Mouse (Mus musculus) hindbrain, embryonic 15.5 days (tissue): ENCODE data around the gene Insr. TPM values are rescaled to one million over a fixed set of nuclear protein-coding genes. Genes with fewer than 3 reads are reported as not detected.
"Not testable (repeated sequence)": the region's sequence is repeated elsewhere in the genome, so short reads cannot be mapped to it uniquely, and the experiment has no call there.

Experiments used
- ATAC-seq: fragments of 200-750 bp; cut with Nextera tagmentation; 2 replicates; pipeline ENCODE4 v1.8.0; 2017; ENCODE audit warnings: low read depth, moderate number of reproducible peaks, moderate TSS enrichment; ENCODE audit not compliant: low FRiP score
- H3K27ac ChIP-seq: fragments of 300-500 bp; sonication (generic); replicated peaks from 2 replicates; pipeline ENCODE4 v1.5.1; 2015; ENCODE audit warnings: mild to moderate bottlenecking, inconsistent platforms
- H3K27me3 ChIP-seq: fragments of 300-500 bp; sonication (generic); 2 replicates; pipeline ENCODE4 v1.6.1; 2015; ENCODE audit warnings: control low read depth, inconsistent platforms
- H3K36me3 ChIP-seq: fragments of 300-500 bp; sonication (generic); 2 replicates; pipeline ENCODE4 v1.6.1; 2015; ENCODE audit warnings: control low read depth, inconsistent platforms
- H3K4me1 ChIP-seq: fragments of 300-500 bp; sonication (generic); replicated peaks from 2 replicates; pipeline ENCODE4 v1.6.1; 2015; ENCODE audit warnings: control low read depth, inconsistent platforms
- H3K4me2 ChIP-seq: fragments of 300-500 bp; sonication (generic); 2 replicates; pipeline ENCODE4 v1.6.1; 2015; ENCODE audit warnings: moderate library complexity, mild to moderate bottlenecking, inconsistent platforms
- H3K4me3 ChIP-seq: fragments of 300-500 bp; sonication (generic); 2 replicates; pipeline ENCODE4 v1.5.1; 2015; ENCODE audit warnings: mild to moderate bottlenecking, inconsistent platforms
- H3K9ac ChIP-seq: fragments of 300-500 bp; sonication (generic); 2 replicates; pipeline ENCODE4 v1.6.1; 2015; ENCODE audit warnings: inconsistent platforms
- H3K9me3 ChIP-seq: fragments of 300-500 bp; sonication (generic); 2 replicates; pipeline ENCODE4 v1.6.1; 2016; ENCODE audit warnings: control low read depth, inconsistent platforms
- WGBS: fragments of 180-500 bp; shearing (Covaris S2); methylation state at CpG from one replicate; pipeline ENCODE4 v1.1.7; 2015; 5-methylcytosine and 5-hydroxymethylcytosine counted together
- polyA plus RNA-seq: library from polyadenylated mRNA; unstranded; fragments of >200 nt; fragmentation: Nextera tagmentation; extraction: Ambion mirVana; gene quantifications from 2 replicates; pipeline ENCODE4 v1.2.1, GENCODE M21; 2015

The Insr gene
- 52.5 and 55.9 TPM in 2 replicates for polyA plus RNA-seq

GRCm38 (mm10) chr8:3278934-3279720 lies at the start of gene Insr:
Insr (minus strand) TSS chr8:3279617.
- Histone ChIP-seq H3K9me3 (no peaks in the 10 kb centered on the region), H3K4me2 (peak within 1 kb of the TSS; percentile 84), H3K9ac (peak within 1 kb of the TSS; percentile 95), H3K4me3 (peak within 1 kb of the TSS; percentile 91), H3K27ac (peak within 1 kb of the TSS; percentile 79), H3K4me1 (peaks cover 37% of the 10 kb centered on the region), H3K27me3 (no peaks in the 10 kb centered on the region), H3K36me3 (no peaks in the 10 kb centered on the region)
- peak; percentile 96 for ATAC-seq
- under 1% methylated on average over 60 of the region's 61 CpGs for WGBS

DNA sequence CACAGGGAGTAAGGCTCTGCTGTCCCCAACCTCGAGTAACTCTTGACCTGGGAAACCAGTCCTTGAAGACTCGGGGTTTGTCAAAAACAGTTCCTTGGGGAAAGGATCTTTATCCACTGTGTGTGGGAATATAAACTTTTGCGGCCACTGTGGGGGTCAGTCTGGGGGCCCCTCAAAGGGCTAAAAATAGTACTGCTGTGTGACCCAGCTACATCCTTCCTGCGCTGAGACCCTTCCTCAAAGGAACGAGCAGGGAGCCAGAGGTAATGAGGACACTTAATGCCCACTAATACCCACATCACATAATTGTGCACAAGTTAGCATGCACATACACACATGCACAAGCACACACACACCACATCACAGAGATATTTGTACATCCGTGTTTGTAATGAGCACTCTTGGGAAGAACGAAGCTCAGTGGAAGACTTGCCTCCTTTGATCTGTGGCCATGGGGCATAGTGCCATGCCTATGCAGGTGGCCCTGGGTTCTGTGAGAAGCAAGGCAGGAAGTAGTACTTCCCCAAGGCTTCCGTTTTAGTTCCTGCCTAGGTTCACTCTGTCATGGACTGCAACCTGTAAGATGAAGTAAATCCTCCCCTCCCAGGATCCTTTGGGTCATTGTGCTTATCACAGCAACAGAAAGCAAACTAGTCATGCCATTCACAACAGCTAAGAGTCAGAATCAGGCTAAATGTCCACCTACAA lies 48.3 kb upstream of the Insr start:
- no peak overlapping the region for H3K27ac ChIP-seq
- H3K27me3 ChIP-seq = no peaks in the 10 kb centered on the region
- H3K4me2 ChIP-seq = no peak overlapping the region
- 82% methylated on average over 8 of the region's 8 CpGs for WGBS
- no peak overlapping the region for H3K9ac ChIP-seq
- H3K36me3 ChIP-seq = no peaks in the 10 kb centered on the region
- no peak for ATAC-seq
- no peaks in the 10 kb centered on the region for H3K4me1 ChIP-seq
- no peak overlapping the region for H3K4me3 ChIP-seq
- H3K9me3 ChIP-seq = no peaks in the 10 kb centered on the region

DNA sequence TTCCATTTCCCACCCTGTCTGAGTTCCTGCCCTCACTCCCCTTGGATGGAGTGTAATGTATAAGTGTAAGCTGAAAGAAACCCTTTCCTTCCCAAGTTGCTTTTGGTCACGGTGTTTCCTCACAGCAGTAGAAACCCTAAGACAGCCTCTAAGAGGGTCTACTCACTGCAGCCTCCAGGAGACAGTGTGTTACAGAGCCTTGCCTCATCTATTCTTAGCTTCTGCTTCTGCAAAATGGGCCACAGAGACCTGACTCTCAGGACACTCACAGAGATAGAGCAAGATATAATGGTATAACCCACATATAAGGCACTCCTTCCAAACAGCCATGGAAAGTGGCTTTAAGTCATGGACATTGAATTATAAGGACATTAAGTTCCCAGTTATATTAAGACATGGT lies 47.6 kb upstream of the Insr start:
- no peak for ATAC-seq
- H3K9ac ChIP-seq = no peak overlapping the region
- no peaks in the 10 kb centered on the region for H3K9me3 ChIP-seq
- WGBS = 84% methylated on average over 1 of the region's 1 CpGs
- H3K27me3 ChIP-seq = no peaks in the 10 kb centered on the region
- no peaks in the 10 kb centered on the region for H3K36me3 ChIP-seq
- H3K4me3 ChIP-seq = no peak overlapping the region
- no peaks in the 10 kb centered on the region for H3K4me1 ChIP-seq
- no peak overlapping the region for H3K27ac ChIP-seq
- H3K4me2 ChIP-seq = no peak overlapping the region

DNA sequence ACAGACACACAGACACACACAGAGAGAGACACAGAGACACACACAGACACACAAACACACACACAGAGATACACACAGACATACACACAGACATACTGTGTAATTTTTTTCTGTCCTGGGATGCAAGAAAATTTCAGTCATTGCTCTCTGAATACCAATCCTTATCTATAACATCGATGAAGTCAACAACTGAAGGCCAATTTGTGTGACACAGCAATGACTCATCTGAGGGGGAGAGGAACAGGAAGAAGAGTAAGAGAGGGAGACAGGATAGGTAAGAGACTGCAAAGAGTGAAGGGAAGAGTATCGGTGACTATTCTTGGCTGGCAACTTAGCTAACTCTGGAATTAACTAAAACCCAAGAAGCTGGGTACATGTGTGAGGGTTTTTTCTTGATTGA lies 44.8 kb upstream of the Insr start:
- no peaks in the 10 kb centered on the region for H3K27me3 ChIP-seq
- H3K9ac ChIP-seq = no peak overlapping the region
- no peak overlapping the region for H3K27ac ChIP-seq
- no peaks in the 10 kb centered on the region for H3K36me3 ChIP-seq
- no peaks in the 10 kb centered on the region for H3K9me3 ChIP-seq
- 90% methylated on average over 2 of the region's 2 CpGs for WGBS
- no peaks in the 10 kb centered on the region for H3K4me1 ChIP-seq
- H3K4me2 ChIP-seq = no peak overlapping the region
- no peak overlapping the region for H3K4me3 ChIP-seq
- no peak for ATAC-seq

GRCm38 (mm10) chr8:3319267-3319666 lies 39.9 kb upstream of the Insr start:
- not testable (repeated sequence) for H3K4me1 ChIP-seq, H3K36me3 ChIP-seq, H3K27me3 ChIP-seq, H3K9me3 ChIP-seq, H3K9ac ChIP-seq, ATAC-seq, H3K27ac ChIP-seq, H3K4me2 ChIP-seq, H3K4me3 ChIP-seq
- WGBS = 92% methylated on average over 9 of the region's 11 CpGs

- WGBS = 90% methylated on average over 5 of the region's 5 CpGs
- no peak overlapping the region for H3K27ac ChIP-seq
- ATAC-seq = no peak
Observed at GRCm38 (mm10) chr8:3316585-3316984, 37.2 kb upstream of the Insr start.

DNA sequence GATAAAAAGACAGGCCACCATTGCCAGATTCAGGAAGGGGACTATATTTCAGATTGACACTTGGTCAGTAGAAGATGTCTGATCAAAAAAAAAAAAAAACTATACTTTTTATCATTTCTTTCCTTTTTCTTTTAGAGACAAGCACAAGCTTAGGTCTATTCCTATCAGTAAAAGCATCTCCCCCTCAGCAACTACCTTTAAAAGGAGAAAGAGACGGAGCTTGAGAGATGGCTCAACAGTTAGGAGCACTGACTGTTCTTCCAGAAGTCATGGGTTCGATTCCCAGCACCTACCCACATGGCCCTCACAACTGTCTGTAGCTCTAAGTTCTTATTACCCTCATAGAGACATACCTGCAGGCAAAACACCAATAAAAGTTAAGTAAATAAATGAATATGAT lies 34.9 kb upstream of the Insr start:
- 86% methylated on average over 2 of the region's 2 CpGs for WGBS
- no peak for ATAC-seq
- H3K27ac ChIP-seq = no peak overlapping the region
- no peak overlapping the region for H3K4me2 ChIP-seq
- H3K9me3 ChIP-seq = no peaks in the 10 kb centered on the region
- H3K4me1 ChIP-seq = no peaks in the 10 kb centered on the region
- no peaks in the 10 kb centered on the region for H3K27me3 ChIP-seq
- no peak overlapping the region for H3K4me3 ChIP-seq
- no peaks in the 10 kb centered on the region for H3K36me3 ChIP-seq
- H3K9ac ChIP-seq = no peak overlapping the region

More at GRCm38 (mm10) chr8:3316585-3316984, 37.2 kb upstream of the Insr start:
- H3K4me2 ChIP-seq = no peak overlapping the region
- H3K9ac ChIP-seq = no peak overlapping the region
- no peaks in the 10 kb centered on the region for H3K36me3 ChIP-seq
- H3K9me3 ChIP-seq = no peaks in the 10 kb centered on the region
- no peak overlapping the region for H3K4me3 ChIP-seq
- H3K4me1 ChIP-seq = no peaks in the 10 kb centered on the region
- H3K27me3 ChIP-seq = no peaks in the 10 kb centered on the region

DNA sequence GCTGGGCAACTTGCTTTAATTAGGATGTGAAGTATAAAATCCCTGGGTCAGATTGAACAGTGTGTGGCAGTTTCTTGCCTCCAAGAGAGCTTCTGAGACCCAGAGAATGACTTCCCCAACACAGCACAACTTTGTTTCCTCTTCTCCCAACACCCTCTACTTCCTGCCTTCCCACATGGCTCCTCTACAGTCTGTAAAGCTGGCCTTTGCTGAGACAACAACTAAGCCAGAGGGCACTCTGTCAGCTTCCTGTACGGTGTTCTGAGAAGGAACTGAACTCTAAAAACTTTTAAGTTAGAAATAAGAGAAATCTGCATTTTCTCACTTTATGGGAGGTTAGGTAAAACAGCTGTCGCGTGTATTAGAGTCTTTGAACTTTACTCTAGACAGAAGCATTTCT lies 34.4 kb upstream of the Insr start:
- H3K4me3 ChIP-seq = no peak overlapping the region
- H3K9me3 ChIP-seq = no peaks in the 10 kb centered on the region
- no peak overlapping the region for H3K4me2 ChIP-seq
- H3K36me3 ChIP-seq = no peaks in the 10 kb centered on the region
- no peaks in the 10 kb centered on the region for H3K27me3 ChIP-seq
- no peak for ATAC-seq
- no peak overlapping the region for H3K27ac ChIP-seq
- 85% methylated on average over 3 of the region's 3 CpGs for WGBS
- no peaks in the 10 kb centered on the region for H3K4me1 ChIP-seq
- H3K9ac ChIP-seq = no peak overlapping the region

GRCm38 (mm10) chr8:3313417-3313816 lies 34.0 kb upstream of the Insr start:
- not testable (repeated sequence) for H3K4me1 ChIP-seq, H3K9ac ChIP-seq, ATAC-seq, H3K27me3 ChIP-seq, H3K4me2 ChIP-seq, H3K36me3 ChIP-seq, H3K27ac ChIP-seq, H3K9me3 ChIP-seq, H3K4me3 ChIP-seq
- 91% methylated on average over 1 of the region's 1 CpGs for WGBS

GRCm38 (mm10) chr8:3311482-3311881 lies 32.1 kb upstream of the Insr start:
- no peak for ATAC-seq
- Histone ChIP-seq H3K4me1 (no peaks in the 10 kb centered on the region), H3K27me3 (no peaks in the 10 kb centered on the region), H3K4me3 (no peak overlapping the region), H3K9me3 (no peaks in the 10 kb centered on the region), H3K9ac (no peak overlapping the region), H3K4me2 (no peak overlapping the region), H3K27ac (no peak overlapping the region), H3K36me3 (no peaks in the 10 kb centered on the region)
- WGBS = 77% methylated on average over 4 of the region's 4 CpGs

DNA sequence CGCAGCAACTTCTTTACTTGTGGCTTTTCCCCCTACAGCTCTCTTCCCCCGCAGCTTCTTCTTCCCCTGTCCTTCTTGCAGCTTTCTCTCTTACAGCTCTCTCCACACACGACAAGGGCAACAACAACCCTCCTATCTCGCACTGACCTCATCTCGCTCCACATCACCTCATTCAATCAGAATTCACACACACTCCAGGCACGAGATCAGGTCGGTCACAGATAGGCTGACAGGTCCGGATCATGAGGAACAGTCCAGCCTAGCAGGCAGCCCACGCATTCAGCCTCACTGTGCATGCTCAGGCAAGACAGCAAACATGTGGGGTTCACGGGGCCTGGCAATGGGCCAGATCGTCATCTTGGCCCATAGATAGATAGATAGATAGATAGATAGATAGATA lies 30.2 kb upstream of the Insr start:
- Histone ChIP-seq H3K9ac (no peak overlapping the region), H3K4me2 (no peak overlapping the region), H3K27me3 (no peaks in the 10 kb centered on the region), H3K9me3 (no peaks in the 10 kb centered on the region), H3K4me3 (no peak overlapping the region), H3K36me3 (no peaks in the 10 kb centered on the region), H3K27ac (no peak overlapping the region), H3K4me1 (no peaks in the 10 kb centered on the region)
- 90% methylated on average over 11 of the region's 11 CpGs for WGBS
- no peak for ATAC-seq

- H3K4me1 ChIP-seq, H3K9me3 ChIP-seq, H3K4me2 ChIP-seq, H3K36me3 ChIP-seq, H3K9ac ChIP-seq, H3K27me3 ChIP-seq, H3K27ac ChIP-seq, H3K4me3 ChIP-seq, ATAC-seq: not testable (repeated sequence)
- 92% methylated on average over 13 of the region's 13 CpGs for WGBS
Observed at GRCm38 (mm10) chr8:3308205-3308800, 28.9 kb upstream of the Insr start.
